Mouse (Mus musculus): ENCODE data around the gene Pax8. TPM values are rescaled to one million over a fixed set of nuclear protein-coding genes. Genes with fewer than 3 reads are reported as not detected.
A peak's percentile ranks its signal among the peaks of the same experiment; 100 is the strongest.

Gene Pax8
- total RNA-seq, 2 experiments from 2014 or later: not detected

GRCm38 (mm10) chr2:24413677-24414076, 61.7 kb downstream of the Pax8 start:
- DNase-seq: no peak

GRCm38 (mm10) chr2:24413172-24413571, 62.2 kb downstream of the Pax8 start:
- DNase-seq: no peak

GRCm38 (mm10) chr2:24409166-24409565, 66.2 kb downstream of the Pax8 start:
- DNase-seq: peak; percentile 52 to 54

- DNase-seq: peak in 1 of 2 experiments; percentile 17
These were observed 67.5 kb downstream of the Pax8 start for GRCm38 (mm10) chr2:24407701-24408485.

GRCm38 (mm10) chr2:24405345-24406012, 69.9 kb downstream of the Pax8 start:
- DNase-seq: peak; percentile 41

GRCm38 (mm10) chr2:24400711-24401110, 74.7 kb downstream of the Pax8 start:
- DNase-seq: no peak

- no peak for DNase-seq
These were observed 78.3 kb downstream of the Pax8 start for GRCm38 (mm10) chr2:24397115-24397514.

- no peak for DNase-seq
These were observed 82.1 kb downstream of the Pax8 start for GRCm38 (mm10) chr2:24393251-24393650.

- DNase-seq: peak; percentile 24
These were observed 87.8 kb downstream of the Pax8 start for GRCm38 (mm10) chr2:24387361-24388283.

GRCm38 (mm10) chr2:24386964-24387320, 88.5 kb downstream of the Pax8 start:
- DNase-seq: no peak

GRCm38 (mm10) chr2:24386158-24386963, 89.0 kb downstream of the Pax8 start:
- DNase-seq: no peak

- DNase-seq: no peak
These were observed 90.1 kb downstream of the Pax8 start for GRCm38 (mm10) chr2:24385111-24385961.

GRCm38 (mm10) chr2:24384393-24384792, 91.0 kb downstream of the Pax8 start:
- no peak for DNase-seq

GRCm38 (mm10) chr2:24383636-24384035, 91.8 kb downstream of the Pax8 start:
- DNase-seq: no peak

- DNase-seq: no peak
These were observed 92.8 kb downstream of the Pax8 start for GRCm38 (mm10) chr2:24382456-24383230.

GRCm38 (mm10) chr2:24378747-24379450, 96.5 kb downstream of the Pax8 start:
- no peak for DNase-seq

All from layer of hippocampus, postnatal 36 days (tissue).